In genomic region chr2:68363159-68363558, GRCm38 (mm10) we compare ENCODE assay signal across 22 mouse cellular contexts.
"Had no signal": no experiment of that assay in that cellular context is flagged by ENCODE, and none has a peak within 500 bp of the region (broad histone marks: within the 10 kb centered on the region; RNA-seq: fewer than 3 reads in every experiment).

No protein-coding gene starts in this region.

- H3K27me3 ChIP-seq: heart, embryonic 12.5 days; hindbrain, embryonic 15.5 days; limb, embryonic 13.5 days; limb, embryonic 15.5 days; liver, embryonic 12.5 days had no signal

- H3K9ac ChIP-seq: forebrain, postnatal 0 days; heart, embryonic 12.5 days; hindbrain, embryonic 15.5 days; limb, embryonic 13.5 days; limb, embryonic 15.5 days; liver, embryonic 12.5 days; liver, embryonic 14.5 days had no signal

- H3K4me3 ChIP-seq: heart, embryonic 10.5 days; heart, embryonic 12.5 days; hindbrain, embryonic 15.5 days; limb, embryonic 13.5 days; limb, embryonic 15.5 days; liver, embryonic 12.5 days had no signal

- H3K4me2 ChIP-seq: heart, embryonic 12.5 days; hindbrain, embryonic 15.5 days; limb, embryonic 13.5 days; limb, embryonic 15.5 days; liver, embryonic 12.5 days had no signal

- DNase-seq: forebrain, postnatal 0 days; gastrocnemius, postnatal 14 days; gastrocnemius, postnatal 36 days; heart, adult 18-20 months; heart, postnatal 10 days; heart, postnatal 36 days; kidney, adult 18-20 months; kidney, adult 8-10 months; kidney, postnatal 14 days; kidney, postnatal 36 days; layer of hippocampus, adult 9-11 months; layer of hippocampus, postnatal 36 days; left cerebral cortex, postnatal 4 days had no signal

- H3K4me1 ChIP-seq: limb, embryonic 15.5 days; liver, embryonic 12.5 days had no signal

- H3K36me3 ChIP-seq: liver, embryonic 12.5 days had no signal

- H3K9me3 ChIP-seq: heart, embryonic 10.5 days; heart, embryonic 12.5 days; hindbrain, embryonic 15.5 days; limb, embryonic 13.5 days; limb, embryonic 15.5 days; liver, embryonic 12.5 days had no signal

- ATAC-seq: forebrain, postnatal 0 days; hindbrain, postnatal 0 days; liver, embryonic 12.5 days had no signal

- H3K27ac ChIP-seq: heart, embryonic 10.5 days; hindbrain, embryonic 15.5 days; hindbrain, postnatal 0 days; kidney, postnatal 0 days; limb, embryonic 13.5 days; limb, embryonic 15.5 days; liver, embryonic 12.5 days; liver, embryonic 14.5 days had no signal
